ENCODE assay signal across 31 mouse cellular contexts in genomic region chr13:38387453-38388040, GRCm38 (mm10). TPM values are rescaled to one million over a fixed set of nuclear protein-coding genes. Genes with fewer than 3 reads are reported as not detected.
A peak's percentile ranks its signal among the peaks of the same experiment; 100 is the strongest.
DNase-seq lines count a peak whose midpoint lies in the region; ATAC-seq lines count a peak whose summit lies in the region.
"Had no signal": no experiment of that assay in that cellular context is flagged by ENCODE, and none has a peak within 500 bp of the region (broad histone marks: within the 10 kb centered on the region; RNA-seq: fewer than 3 reads in every experiment).

No protein-coding gene starts in this region.

- no peaks in the 10 kb centered on the region for H3K27me3 ChIP-seq in kidney, embryonic 16.5 days (ENCODE audit: insufficient read depth, low read length)
- H3K27me3 ChIP-seq: embryonic facial prominence, embryonic 12.5 days; forebrain, embryonic 15.5 days; heart, embryonic 12.5 days; hindbrain, embryonic 15.5 days; liver, embryonic 13.5 days; lung, embryonic 15.5 days; midbrain, embryonic 12.5 days; neural tube, embryonic 13.5 days; Patski had no signal

- H3K9me3 ChIP-seq in kidney, embryonic 16.5 days (ENCODE audit: low read length), result no peaks in the 10 kb centered on the region
- H3K9me3 ChIP-seq: embryonic facial prominence, embryonic 12.5 days; forebrain, embryonic 15.5 days; G1E; heart, embryonic 12.5 days; hindbrain, embryonic 15.5 days; liver, embryonic 13.5 days; lung, embryonic 15.5 days; midbrain, embryonic 12.5 days; neural tube, embryonic 13.5 days had no signal

- H3K4me2 ChIP-seq in kidney, embryonic 16.5 days (replicated peaks; ENCODE audit: low read depth, low read length), result no peak overlapping the region
- H3K4me2 ChIP-seq: embryonic facial prominence, embryonic 12.5 days; forebrain, embryonic 15.5 days; heart, embryonic 12.5 days; hindbrain, embryonic 15.5 days; liver, embryonic 13.5 days; lung, embryonic 15.5 days; midbrain, embryonic 12.5 days; neural tube, embryonic 13.5 days had no signal

- H3K9ac ChIP-seq in kidney, embryonic 16.5 days (replicated peaks; ENCODE audit: low read length), result no peak overlapping the region
- H3K9ac ChIP-seq: embryonic facial prominence, embryonic 12.5 days; forebrain, embryonic 15.5 days; heart, embryonic 12.5 days; hindbrain, embryonic 15.5 days; liver, embryonic 13.5 days; lung, embryonic 15.5 days; midbrain, embryonic 12.5 days; neural tube, embryonic 13.5 days had no signal

- 87% methylated on average over 4 of the region's 4 CpGs for WGBS in kidney, embryonic 16.5 days

- intact Hi-C loops in heart, postnatal 36 days (cut with DNase I), result no loop called here

- ATAC-seq in kidney, embryonic 16.5 days (ENCODE audit: low FRiP score, low TSS enrichment), result no peak
- ATAC-seq: forebrain, embryonic 15.5 days; inflammation-experienced regulatory T-cells, adult 6 months; Patski had no signal

- H3K27ac ChIP-seq in kidney, embryonic 16.5 days (ENCODE audit: low read length), result no peak overlapping the region
- H3K27ac ChIP-seq: embryonic facial prominence, embryonic 12.5 days; forebrain, embryonic 15.5 days; gastrocnemius, adult 2 months; hindbrain, embryonic 15.5 days; liver, embryonic 13.5 days; lung, embryonic 15.5 days; midbrain, embryonic 12.5 days; neural tube, embryonic 13.5 days had no signal

- no peak overlapping the region for H3K4me3 ChIP-seq in kidney, embryonic 16.5 days (ENCODE audit: low read length)
- H3K4me3 ChIP-seq: embryonic facial prominence, embryonic 12.5 days; forebrain, embryonic 15.5 days; gastrocnemius, adult 2 months; heart, embryonic 12.5 days; hindbrain, embryonic 15.5 days; liver, embryonic 13.5 days; lung, embryonic 15.5 days; midbrain, embryonic 12.5 days; neural tube, embryonic 13.5 days had no signal

- H3K4me1 ChIP-seq in kidney, embryonic 16.5 days (ENCODE audit: insufficient read depth, low read length), result no peaks in the 10 kb centered on the region
- H3K4me1 ChIP-seq: embryonic facial prominence, embryonic 12.5 days; forebrain, embryonic 15.5 days; heart, embryonic 12.5 days; hindbrain, embryonic 15.5 days; liver, embryonic 13.5 days; lung, embryonic 15.5 days; midbrain, embryonic 12.5 days; neural tube, embryonic 13.5 days had no signal

- H3K36me3 ChIP-seq in kidney, embryonic 16.5 days (ENCODE audit: insufficient read depth, low read length), result no peaks in the 10 kb centered on the region
- H3K36me3 ChIP-seq: embryonic facial prominence, embryonic 12.5 days; forebrain, embryonic 15.5 days; G1E; heart, embryonic 12.5 days; hindbrain, embryonic 15.5 days; liver, embryonic 13.5 days; lung, embryonic 15.5 days; midbrain, embryonic 12.5 days; neural tube, embryonic 13.5 days had no signal

- DNase-seq in kidney, adult 18-20 months, result peak; percentile 37
- peak; percentile 36 to 39 for DNase-seq in kidney, adult 8-10 months
- DNase-seq in kidney, postnatal 14 days, result peak; percentile 50
- peak; percentile 35 for DNase-seq in lung, postnatal 14 days
- no peak for DNase-seq in adrenal gland, postnatal 25 days
- no peak for DNase-seq in heart, postnatal 36 days
- DNase-seq: adrenal gland, postnatal 10 days; cerebellum, adult 11 months; cerebellum, adult 9-11 months; embryo, embryonic 11 days; gastrocnemius, adult 2 months; gastrocnemius, postnatal 36 days; heart, adult 18-20 months; layer of hippocampus, postnatal 36 days; left cerebral cortex, postnatal 4 days; liver, embryonic 13.5 days; thymus, adult 2 months; thymus, postnatal 36 days had no signal

RNA-seq across cellular contexts. Expression of gene Bmp6, which starts 42.6 kb away (rescaled TPM):
- 1.3 and 2.2 TPM in 2 replicates for polyA plus RNA-seq in kidney, embryonic 16.5 days (2015; fragmentation: Nextera tagmentation; extraction: Ambion mirVana)
- total RNA-seq in adrenal gland, postnatal 25 days (2021), result 7.2 and 7.8 TPM in 2 replicates
- 10 to 100 TPM; 21.7 to 34.0 TPM for total RNA-seq in heart, postnatal 36 days (2021)
- total RNA-seq: hematopoietic stem cell, adult 5-6 weeks; megakaryocyte, adult 5-6 weeks had no signal
- polyA plus RNA-seq: G1E; inflammation-experienced regulatory T-cells, adult 6 months had no signal

Comparison
In these comparisons a context has a peak if more than half of its experiments do, and no peak if none do; other contexts are left out.
1. DNase-seq: peak in kidney, adult 18-20 months (single experiment), kidney, adult 8-10 months (2 of 2), kidney, postnatal 14 days (single experiment) and lung, postnatal 14 days (single experiment); none in adrenal gland, postnatal 25 days (single experiment) and heart, postnatal 36 days (0 of 2).